Mouse (Mus musculus) ovary, postnatal 10 days (tissue): Measurements from ENCODE around the gene Dnaaf3.
"Not testable (repeated sequence)": the region's sequence is repeated elsewhere in the genome, so short reads cannot be mapped to it uniquely, and the experiment has no call there.

Source experiments
- DNase-seq: peaks from one replicate; pipeline ENCODE4 v3.0.0; 2022; ENCODE audit warnings: low spot score

Dnaaf3 gene

GRCm38 (mm10) chr7:4532005-4532729, at the start of gene Dnaaf3:
Gene Dnaaf3 (minus strand): TSS chr7:4532453.
- peak; percentile 36 for DNase-seq

GRCm38 (mm10) chr7:4581481-4581880, 49.2 kb upstream of the Dnaaf3 start:
- not testable (repeated sequence) for DNase-seq

GRCm38 (mm10) chr7:4572361-4572760, 40.1 kb upstream of the Dnaaf3 start:
- DNase-seq, result not testable (repeated sequence)

- DNase-seq, result no peak
These were observed 30.4 kb upstream of the Dnaaf3 start for GRCm38 (mm10) chr7:4562660-4563059.

GRCm38 (mm10) chr7:4557167-4557560, 24.9 kb upstream of the Dnaaf3 start:
- no peak for DNase-seq

GRCm38 (mm10) chr7:4556256-4557166, 24.3 kb upstream of the Dnaaf3 start:
- DNase-seq, result peak; percentile 24

- no peak for DNase-seq
These were observed 15.0 kb upstream of the Dnaaf3 start, which contains the start of gene Syt5 for GRCm38 (mm10) chr7:4547221-4547641. Gene Syt5 (minus strand): TSS chr7:4547541.

GRCm38 (mm10) chr7:4546591-4547131, 14.4 kb upstream of the Dnaaf3 start:
- DNase-seq, result no peak

- DNase-seq, result no peak
These were observed 13.8 kb upstream of the Dnaaf3 start for GRCm38 (mm10) chr7:4546050-4546449.

- no peak for DNase-seq
These were observed 9.8 kb upstream of the Dnaaf3 start for GRCm38 (mm10) chr7:4542013-4542412.

- DNase-seq, result no peak
These were observed 9.1 kb upstream of the Dnaaf3 start for GRCm38 (mm10) chr7:4541344-4541743.

- DNase-seq, result no peak
These were observed 6.8 kb upstream of the Dnaaf3 start for GRCm38 (mm10) chr7:4539019-4539418.

GRCm38 (mm10) chr7:4537181-4537580, 4.9 kb upstream of the Dnaaf3 start:
- no peak for DNase-seq

GRCm38 (mm10) chr7:4536369-4536768, 4.1 kb upstream of the Dnaaf3 start:
- no peak for DNase-seq

GRCm38 (mm10) chr7:4530166-4530565, 2.1 kb downstream of the Dnaaf3 start:
- DNase-seq, result not testable (repeated sequence)

- no peak for DNase-seq
These were observed 5.0 kb downstream of the Dnaaf3 start for GRCm38 (mm10) chr7:4527302-4527689.

- no peak for DNase-seq
These were observed 5.6 kb downstream of the Dnaaf3 start for GRCm38 (mm10) chr7:4526341-4527301.

GRCm38 (mm10) chr7:4524212-4524922, 7.9 kb downstream of the Dnaaf3 start, which contains the start of gene Tnni3:
Gene Tnni3 (minus strand): TSS chr7:4524229.
- not testable (repeated sequence) for DNase-seq

GRCm38 (mm10) chr7:4523205-4524130, 8.8 kb downstream of the Dnaaf3 start:
- no peak for DNase-seq

- DNase-seq, result no peak
These were observed 10.0 kb downstream of the Dnaaf3 start for GRCm38 (mm10) chr7:4522292-4522691.
